Mouse (Mus musculus): ENCODE measurements around the gene Adh6a.

The Adh6a gene

GRCm38 (mm10) chr3:138312965-138313364 is at the start of gene Adh6a:
Gene Adh6a, plus strand, starts transcription at chr3:138313286.
- DNase-seq: no peak

GRCm38 (mm10) chr3:138264648-138265047 is 48.4 kb upstream of the Adh6a start:
- DNase-seq: no peak

GRCm38 (mm10) chr3:138270507-138270906 is 42.6 kb upstream of the Adh6a start:
- no peak for DNase-seq

DNA sequence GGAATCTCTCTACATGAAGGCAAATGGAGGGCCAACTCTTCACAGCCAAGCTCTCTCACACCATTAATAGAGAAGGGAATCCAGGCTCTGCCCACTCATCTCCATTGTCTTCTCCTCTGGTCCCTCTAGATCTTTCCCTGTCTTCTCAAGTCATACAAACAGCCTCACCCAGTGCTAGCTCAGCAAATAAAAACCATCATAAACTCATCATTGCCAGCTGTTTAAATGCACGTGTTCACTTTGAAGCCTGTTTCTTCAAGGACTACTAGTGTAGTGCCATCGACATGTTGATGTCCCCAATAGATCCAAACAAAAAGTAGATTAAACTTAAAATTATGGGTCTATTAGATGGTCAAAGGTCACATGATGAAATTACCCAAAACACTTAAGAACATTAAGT is 41.8 kb upstream of the Adh6a start:
- no peak for DNase-seq

DNA sequence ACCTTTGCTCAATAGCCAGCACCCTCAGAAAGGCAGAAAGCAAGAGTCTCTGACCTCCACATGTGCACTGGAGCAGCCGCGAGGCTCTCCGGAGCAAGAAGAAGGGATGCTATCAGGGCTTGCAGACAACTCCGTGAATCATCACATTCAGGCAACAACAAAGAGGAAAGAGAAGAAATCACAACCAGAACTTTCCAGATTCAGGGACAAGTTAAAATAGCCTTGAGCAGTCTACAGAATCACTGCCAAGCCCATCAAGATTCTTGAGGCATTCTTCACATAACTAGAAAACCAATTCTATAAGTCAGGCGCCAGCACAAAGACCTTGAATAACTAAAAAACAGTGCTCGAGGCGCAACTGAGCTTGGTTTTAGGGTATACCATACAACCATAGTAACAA is 40.0 kb upstream of the Adh6a start:
- DNase-seq: no peak

- DNase-seq: no peak
These were observed 38.0 kb upstream of the Adh6a start for GRCm38 (mm10) chr3:138275100-138275499.

GRCm38 (mm10) chr3:138282556-138282955 is 30.5 kb upstream of the Adh6a start:
- DNase-seq: no peak

- DNase-seq: no peak
These were observed 29.3 kb upstream of the Adh6a start for GRCm38 (mm10) chr3:138283831-138284230.

GRCm38 (mm10) chr3:138285986-138286385 is 27.1 kb upstream of the Adh6a start:
- no peak for DNase-seq

DNA sequence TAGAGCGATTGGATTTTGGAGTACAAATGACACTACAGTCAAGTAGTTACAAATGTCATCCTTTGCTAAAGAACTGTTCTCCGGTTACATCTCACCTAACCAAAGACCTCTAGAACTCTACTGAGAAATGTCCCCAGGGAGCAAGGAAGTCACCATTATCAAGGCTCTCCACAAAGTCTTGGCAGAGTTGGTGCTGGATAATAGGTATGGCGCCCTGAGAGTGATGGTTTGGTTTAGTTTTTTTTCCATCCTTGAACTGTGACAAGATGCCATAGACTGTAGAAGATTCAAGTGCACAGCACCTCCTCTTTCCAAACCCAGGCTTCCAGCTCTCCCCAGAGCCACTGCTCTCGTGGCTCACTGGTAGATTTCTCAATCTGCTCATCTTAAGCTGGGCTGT is 25.4 kb upstream of the Adh6a start:
- DNase-seq: no peak

DNA sequence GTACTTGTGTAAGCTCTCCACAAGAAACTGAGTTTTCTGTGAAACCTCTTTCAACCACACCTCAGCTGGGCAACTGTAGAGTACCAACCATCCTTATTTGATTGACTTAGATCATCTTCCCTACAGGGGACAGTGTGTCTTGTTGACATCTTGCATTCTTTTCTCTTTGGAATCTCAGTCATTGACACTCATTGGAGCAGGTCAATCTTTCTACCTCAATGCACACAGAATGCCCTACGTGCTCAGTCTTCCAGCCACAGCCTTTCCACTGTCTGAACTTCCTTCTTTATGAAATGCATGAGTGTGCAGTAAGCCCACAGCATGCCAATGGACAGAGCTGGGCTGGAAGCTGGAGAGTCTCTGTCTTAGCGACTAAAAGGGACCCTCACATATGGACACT is 22.4 kb upstream of the Adh6a start:
- DNase-seq: no peak

GRCm38 (mm10) chr3:138291529-138292117 is 21.5 kb upstream of the Adh6a start:
- DNase-seq: no peak

DNA sequence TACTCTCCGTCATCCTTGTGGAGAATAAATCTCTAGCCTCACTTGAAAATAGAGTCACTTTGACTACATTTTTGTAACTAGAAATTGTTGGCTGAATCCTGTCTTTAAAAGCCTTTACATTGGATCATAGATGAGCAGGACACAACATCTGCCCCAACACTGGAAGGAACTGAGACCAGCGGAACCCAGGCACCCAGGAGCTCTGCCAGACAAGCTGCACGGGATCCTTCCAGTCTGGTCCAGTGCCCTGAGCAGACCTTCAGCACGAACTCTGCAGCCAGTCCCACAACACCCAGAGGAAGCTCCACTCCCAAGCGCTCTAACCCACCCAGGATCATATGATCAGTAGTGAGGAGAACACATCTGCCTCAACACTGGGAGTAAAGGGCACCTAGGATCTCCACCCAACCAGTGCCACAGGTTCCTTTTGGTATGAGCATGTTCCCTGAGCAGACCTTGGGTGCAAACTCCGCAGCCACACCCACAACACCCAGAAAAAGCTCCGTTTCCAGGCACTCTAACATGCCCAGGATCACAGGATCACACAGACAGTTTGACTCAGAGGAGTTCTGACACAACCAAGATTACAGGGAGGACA is 19.7 kb upstream of the Adh6a start:
- DNase-seq: no peak

DNA sequence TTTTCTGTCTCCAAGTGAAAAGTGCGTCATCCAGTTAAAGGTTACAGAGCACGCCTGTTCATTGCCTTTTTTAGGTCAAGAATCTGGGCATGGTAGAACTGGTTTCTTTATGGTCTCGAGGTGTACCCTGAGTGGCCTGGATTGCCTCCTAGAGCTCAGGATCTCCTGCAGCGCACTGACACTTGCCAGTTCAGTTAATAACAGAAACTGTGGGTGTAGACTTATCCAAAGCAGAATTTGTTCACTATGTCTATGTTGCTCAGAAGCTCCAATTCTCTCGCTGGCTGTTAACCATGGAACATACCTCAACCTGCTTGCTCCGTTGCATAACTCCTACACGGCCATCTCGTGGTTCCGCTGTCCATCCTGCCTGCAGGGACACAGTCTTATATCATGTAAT is 13.0 kb upstream of the Adh6a start:
- no peak for DNase-seq

GRCm38 (mm10) chr3:138302676-138303075 is 10.4 kb upstream of the Adh6a start:
- DNase-seq: no peak

DNA sequence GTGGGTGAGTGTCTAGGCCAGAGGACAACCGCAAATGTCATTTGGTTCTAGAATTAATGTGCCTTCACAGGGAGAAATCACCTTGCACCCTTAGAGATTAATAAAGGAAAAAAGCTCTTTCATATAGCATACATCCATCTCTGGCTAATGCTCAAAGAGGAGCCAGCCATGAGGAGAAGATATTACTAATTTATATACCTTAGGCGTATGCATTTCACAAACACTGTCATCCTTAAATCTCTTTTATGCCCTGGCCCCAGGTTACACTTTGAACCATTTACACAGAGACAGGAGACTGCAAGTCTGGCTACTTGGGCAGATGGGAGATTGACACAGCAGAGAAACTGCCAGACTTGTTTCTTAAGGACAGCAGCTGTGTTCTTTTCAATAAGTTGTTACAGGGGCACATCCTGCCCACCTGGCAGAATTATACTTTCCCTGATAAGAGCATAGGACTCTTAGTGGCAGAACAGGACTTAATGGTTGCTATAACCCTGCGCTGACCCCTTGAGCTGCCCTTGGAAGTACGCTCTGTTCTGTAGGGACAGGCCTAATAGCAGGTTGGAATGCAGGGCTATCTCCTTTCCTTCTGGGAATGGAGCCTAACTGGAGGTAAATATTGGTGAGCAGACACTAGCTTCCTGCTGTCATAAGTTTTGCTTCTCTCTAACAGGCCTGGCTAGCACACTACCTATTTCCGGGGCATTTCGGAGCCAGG is 9.2 kb upstream of the Adh6a start:
- DNase-seq: no peak

- no peak for DNase-seq
These were observed 8.6 kb upstream of the Adh6a start for GRCm38 (mm10) chr3:138304489-138304871.

DNA sequence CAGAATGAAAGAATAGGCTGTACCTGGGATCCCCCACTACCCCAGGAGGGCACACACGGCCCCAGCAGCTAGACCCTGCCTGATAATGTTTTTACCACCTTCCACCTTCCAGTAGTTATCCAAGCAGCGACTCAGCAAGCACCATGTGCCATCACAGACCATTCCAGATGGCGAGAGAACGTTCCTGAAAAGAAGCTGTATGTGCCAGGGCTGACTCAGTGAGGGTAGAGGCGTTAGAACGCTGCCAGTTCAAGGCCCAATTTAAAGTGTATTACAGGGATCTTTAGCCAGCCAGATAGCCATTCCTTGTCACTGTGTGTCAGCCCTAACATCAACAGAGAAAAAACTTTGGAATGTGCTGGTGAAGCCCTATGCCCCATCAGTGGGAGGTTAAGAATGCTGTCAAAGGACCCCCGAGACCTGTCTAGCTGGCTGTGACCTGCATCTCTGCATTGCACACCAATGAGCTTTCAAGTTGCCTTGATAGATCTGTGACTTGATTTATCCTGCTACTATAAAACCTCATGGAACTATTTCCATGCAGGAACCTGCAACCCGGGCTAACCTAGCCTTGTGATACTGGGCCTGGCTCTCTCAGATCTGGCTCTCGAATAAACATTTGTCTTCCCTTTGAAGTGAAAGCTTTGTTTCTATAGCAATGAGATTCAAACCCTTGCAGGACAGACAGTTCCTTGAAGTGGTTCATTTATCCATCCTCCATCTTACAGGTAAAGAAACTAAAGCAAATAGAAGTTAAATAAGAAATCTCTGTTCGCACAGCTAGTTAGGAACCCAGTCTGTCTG is 7.4 kb upstream of the Adh6a start:
- no peak for DNase-seq

DNA sequence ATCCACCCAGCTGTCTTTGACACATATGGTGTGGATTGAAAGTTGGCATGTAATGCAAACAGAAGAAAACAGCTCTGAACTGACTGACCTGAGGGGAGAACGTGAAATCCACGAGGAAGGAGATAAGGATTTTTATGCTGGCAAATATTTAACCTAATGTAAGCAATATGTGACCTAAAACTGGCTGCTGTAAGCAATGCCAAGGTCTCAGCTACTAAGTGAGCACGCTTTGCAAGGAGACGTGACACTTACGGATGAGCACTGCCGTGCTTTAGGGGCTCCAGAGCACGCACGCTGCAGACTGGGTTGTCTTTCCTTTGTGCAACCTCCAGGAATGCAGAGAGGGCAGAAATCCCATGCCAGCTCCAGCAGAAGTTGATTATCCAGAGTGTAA is 6.8 kb upstream of the Adh6a start:
- DNase-seq: no peak

GRCm38 (mm10) chr3:138309910-138310309 is 3.2 kb upstream of the Adh6a start:
- no peak for DNase-seq

GRCm38 (mm10) chr3:138311015-138311414 is 2.1 kb upstream of the Adh6a start:
- DNase-seq: peak; percentile 13

DNA sequence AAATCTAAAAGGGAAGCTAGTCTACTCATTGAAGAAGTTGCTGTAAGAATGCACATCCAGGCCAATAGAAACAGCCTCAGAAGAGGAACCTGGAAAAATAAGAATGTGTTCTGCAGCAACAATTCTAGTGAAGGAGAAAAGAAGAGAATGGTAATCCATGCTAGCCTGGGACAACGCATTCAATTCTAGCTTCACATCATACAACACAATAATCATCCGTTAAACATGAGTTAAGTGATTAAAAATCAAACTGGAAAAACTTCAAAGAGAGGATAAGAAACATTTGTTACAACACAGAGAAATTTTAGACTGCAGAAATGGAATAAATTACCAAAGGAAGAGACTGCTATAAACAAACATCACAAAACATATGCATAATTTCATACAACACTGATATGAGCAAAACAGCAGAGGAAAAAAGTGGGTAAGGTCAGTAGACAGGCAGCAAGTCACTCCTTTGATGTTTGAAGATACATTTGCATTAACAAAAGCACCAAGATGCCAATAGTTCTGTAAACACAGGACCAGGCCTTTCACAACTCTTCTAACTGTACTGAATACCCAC is 3.9 kb downstream of the Adh6a start:
- DNase-seq: no peak

GRCm38 (mm10) chr3:138325001-138325400 is 11.9 kb downstream of the Adh6a start:
- no peak for DNase-seq

Measured in kidney, adult 18-20 months (tissue).